Mouse (Mus musculus): Measurements from ENCODE around the gene Lrrc38. TPM values are rescaled to one million over a fixed set of nuclear protein-coding genes. Genes with fewer than 3 reads are reported as not detected.

The Lrrc38 gene
- not detected in 2 replicates for polyA plus RNA-seq (2012; ENCODE audit: low replicate concordance)

DNA sequence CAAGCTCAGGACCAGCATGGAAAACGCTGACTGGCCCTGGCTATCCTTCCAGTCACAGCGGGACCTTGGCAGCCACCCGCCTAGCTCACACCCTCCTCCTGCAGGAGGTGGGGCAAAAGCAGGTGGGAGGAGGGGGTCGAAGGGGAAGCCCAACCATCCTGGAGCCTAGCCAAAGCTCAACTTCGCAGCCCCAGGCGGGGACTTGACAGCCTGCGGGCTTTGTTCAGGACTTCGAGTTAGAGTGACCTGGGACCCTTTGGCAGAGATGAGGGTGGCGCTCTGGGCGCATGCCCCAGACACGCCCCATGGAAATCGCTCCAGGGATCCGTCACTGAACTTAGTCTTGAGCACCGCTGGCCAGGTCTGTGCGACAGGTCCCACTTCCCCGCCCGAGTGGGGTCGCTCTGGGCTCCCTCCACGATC lies at the start of gene Lrrc38:
Gene Lrrc38, plus strand, starts transcription at position 274 of the 423 bp plus-strand sequence.

DNA sequence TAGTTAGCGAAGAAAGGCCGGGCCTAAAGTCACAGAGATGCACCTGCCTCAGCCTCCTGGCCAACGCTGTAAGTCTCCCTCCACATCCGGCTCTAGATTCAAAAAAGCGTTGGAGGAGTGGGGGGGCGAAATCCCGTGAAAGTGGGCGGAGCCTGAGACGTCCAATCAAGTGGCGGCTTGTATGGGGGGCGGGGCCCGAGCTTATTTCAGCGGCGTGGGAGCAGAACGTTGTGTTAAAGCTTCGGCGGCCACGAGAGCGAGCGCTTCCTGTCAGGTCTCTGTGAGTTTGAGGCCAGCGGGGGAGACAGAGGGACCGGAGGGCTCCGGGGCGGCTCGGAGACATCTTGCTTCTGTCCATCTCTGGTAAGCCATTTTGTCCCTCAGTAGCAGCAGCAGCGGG lies 44.6 kb downstream of the Lrrc38 start, which contains the start of gene Pramel1:
Gene Pramel1, plus strand, starts transcription at position 248 of the 400 bp plus-strand sequence.

GRCm38 (mm10) chr4:143412219-143413092 lies 62.9 kb downstream of the Lrrc38 start, which contains the start of gene Pramef8:
TSS of gene Pramef8 (plus strand) at chr4:143412426.

Other genes with a start within 250 kb of the Lrrc38 start
- 20.1 and 27.0 TPM in 2 replicates for gene Prdm2, start 136.8 kb upstream of the Lrrc38 start, polyA plus RNA-seq (2012; ENCODE audit: low replicate concordance)
- not detected in 2 replicates for gene Pdpn, start 50.2 kb upstream of the Lrrc38 start, polyA plus RNA-seq (2012; ENCODE audit: low replicate concordance)
- not detected in 2 replicates for gene Pramel1, start 44.7 kb downstream of the Lrrc38 start, polyA plus RNA-seq (2012; ENCODE audit: low replicate concordance)
- gene Pramef8, start 62.7 kb downstream of the Lrrc38 start, polyA plus RNA-seq (2012; ENCODE audit: low replicate concordance) = 1.0 and 1.9 TPM in 2 replicates
- gene Oog4, start 100.6 kb downstream of the Lrrc38 start, polyA plus RNA-seq (2012; ENCODE audit: low replicate concordance) = not detected in 2 replicates
- not detected in 2 replicates for gene Gm13043, start 161.6 kb downstream of the Lrrc38 start, polyA plus RNA-seq (2012; ENCODE audit: low replicate concordance)
- not detected in 2 replicates for gene Gm13040, start 186.2 kb downstream of the Lrrc38 start, polyA plus RNA-seq (2012; ENCODE audit: low replicate concordance)
- gene BC080695, start 201.9 kb downstream of the Lrrc38 start, polyA plus RNA-seq (2012; ENCODE audit: low replicate concordance) = not detected in 2 replicates
- not detected in 2 replicates for gene Gm13057, start 202.0 kb downstream of the Lrrc38 start, polyA plus RNA-seq (2012; ENCODE audit: low replicate concordance)